16 mouse cellular contexts compared by ENCODE assay signal in the genomic region with DNA sequence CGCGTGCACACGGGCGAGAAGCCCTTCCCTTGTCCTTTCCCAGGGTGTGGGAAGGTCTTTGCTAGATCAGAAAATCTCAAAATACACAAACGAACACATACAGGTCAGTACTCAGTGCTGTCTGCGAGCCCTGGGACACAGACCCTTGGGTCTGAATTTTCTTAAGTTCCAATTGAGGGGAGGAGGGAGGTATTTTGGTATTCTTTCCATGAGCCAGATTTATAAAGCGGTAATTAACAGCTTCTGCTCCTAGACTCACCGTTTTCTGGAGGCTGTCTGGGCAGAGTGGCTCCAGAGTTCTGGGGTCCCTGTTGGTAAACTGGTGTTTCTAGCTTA. TPM values are rescaled to one million over a fixed set of nuclear protein-coding genes. Genes with fewer than 3 reads are reported as not detected.
DNase-seq lines count a peak whose midpoint lies in the region; ATAC-seq lines count a peak whose summit lies in the region.
"Had no signal": no experiment of that assay in that cellular context is flagged by ENCODE, and none has a peak within 500 bp of the region (broad histone marks: within the 10 kb centered on the region; RNA-seq: fewer than 3 reads in every experiment).

No protein-coding gene starts in this region.

- H3K27ac ChIP-seq in embryonic facial prominence, embryonic 11.5 days (replicated peaks; ENCODE audit: low read depth, low read length), result no peak overlapping the region
- H3K27ac ChIP-seq in forebrain, embryonic 12.5 days, result peak overlapping the region; percentile 93
- peak overlapping the region; percentile 96 for H3K27ac ChIP-seq in hindbrain, embryonic 15.5 days (replicated peaks)
- peak overlapping the region; percentile 67 for H3K27ac ChIP-seq in neural tube, embryonic 12.5 days
- H3K27ac ChIP-seq in kidney, embryonic 16.5 days (ENCODE audit: low read length), result no peak overlapping the region
- H3K27ac ChIP-seq: liver, embryonic 12.5 days; stomach, postnatal 0 days had no signal

- H3K36me3 ChIP-seq in embryonic facial prominence, embryonic 11.5 days (replicated peaks; ENCODE audit: control insufficient read depth, insufficient read depth, low read depth, low read length), result no peaks in the 10 kb centered on the region
- no peaks in the 10 kb centered on the region for H3K36me3 ChIP-seq in forebrain, embryonic 12.5 days (replicated peaks)
- no peaks in the 10 kb centered on the region for H3K36me3 ChIP-seq in hindbrain, embryonic 15.5 days
- no peaks in the 10 kb centered on the region for H3K36me3 ChIP-seq in neural tube, embryonic 12.5 days
- no peaks in the 10 kb centered on the region for H3K36me3 ChIP-seq in kidney, embryonic 16.5 days (ENCODE audit: insufficient read depth, low read length)
- H3K36me3 ChIP-seq: liver, embryonic 12.5 days had no signal

- H3K4me3 ChIP-seq in embryonic facial prominence, embryonic 11.5 days (ENCODE audit: low read depth, low read length), result peak overlapping the region; percentile 14
- peak overlapping the region; percentile 57 for H3K4me3 ChIP-seq in forebrain, embryonic 12.5 days (replicated peaks)
- H3K4me3 ChIP-seq in hindbrain, embryonic 15.5 days, result peak overlapping the region; percentile 46
- H3K4me3 ChIP-seq in neural tube, embryonic 12.5 days, result peak overlapping the region; percentile 59
- H3K4me3 ChIP-seq in kidney, embryonic 16.5 days (ENCODE audit: low read length), result no peak overlapping the region
- H3K4me3 ChIP-seq: liver, embryonic 12.5 days had no signal

- ATAC-seq in embryonic facial prominence, embryonic 11.5 days (replicated peaks; ENCODE audit: insufficient number of reproducible peaks, low FRiP score, low TSS enrichment, low read depth), result no peak
- no peak for ATAC-seq in forebrain, embryonic 12.5 days (ENCODE audit: low FRiP score)
- ATAC-seq in hindbrain, embryonic 15.5 days (ENCODE audit: low FRiP score, low read depth), result no peak
- no peak for ATAC-seq in neural tube, embryonic 12.5 days (ENCODE audit: low FRiP score, low read depth)
- no peak for ATAC-seq in kidney, embryonic 16.5 days (ENCODE audit: low FRiP score, low TSS enrichment)
- ATAC-seq: liver, embryonic 12.5 days had no signal

- no peaks in the 10 kb centered on the region for H3K9me3 ChIP-seq in embryonic facial prominence, embryonic 11.5 days (replicated peaks; ENCODE audit: control insufficient read depth, low read length)
- H3K9me3 ChIP-seq in forebrain, embryonic 12.5 days, result no peaks in the 10 kb centered on the region
- no peaks in the 10 kb centered on the region for H3K9me3 ChIP-seq in hindbrain, embryonic 15.5 days
- no peaks in the 10 kb centered on the region for H3K9me3 ChIP-seq in neural tube, embryonic 12.5 days
- no peaks in the 10 kb centered on the region for H3K9me3 ChIP-seq in kidney, embryonic 16.5 days (ENCODE audit: low read length)
- H3K9me3 ChIP-seq: liver, embryonic 12.5 days had no signal

- H3K9ac ChIP-seq in embryonic facial prominence, embryonic 11.5 days (replicated peaks; ENCODE audit: low read length), result peak overlapping the region; percentile 39; the same call in 1 of the 2 replicates
- peak overlapping the region; percentile 71 for H3K9ac ChIP-seq in forebrain, embryonic 12.5 days
- peak overlapping the region; percentile 49 for H3K9ac ChIP-seq in hindbrain, embryonic 15.5 days
- peak overlapping the region; percentile 93 for H3K9ac ChIP-seq in neural tube, embryonic 12.5 days
- no peak overlapping the region for H3K9ac ChIP-seq in kidney, embryonic 16.5 days (replicated peaks; ENCODE audit: low read length)
- H3K9ac ChIP-seq: liver, embryonic 12.5 days had no signal

- no peaks in the 10 kb centered on the region; the same call in 1 of the 2 replicates for H3K4me1 ChIP-seq in embryonic facial prominence, embryonic 11.5 days (ENCODE audit: control insufficient read depth, insufficient read depth, low read length)
- peaks cover 47% of the 10 kb centered on the region for H3K4me1 ChIP-seq in forebrain, embryonic 12.5 days
- peaks cover 18% of the 10 kb centered on the region for H3K4me1 ChIP-seq in hindbrain, embryonic 15.5 days (replicated peaks)
- H3K4me1 ChIP-seq in neural tube, embryonic 12.5 days, result peaks cover 12% of the 10 kb centered on the region
- H3K4me1 ChIP-seq in kidney, embryonic 16.5 days (ENCODE audit: insufficient read depth, low read length), result no peaks in the 10 kb centered on the region
- H3K4me1 ChIP-seq: liver, embryonic 12.5 days had no signal

- peaks cover 78% of the 10 kb centered on the region for H3K27me3 ChIP-seq in embryonic facial prominence, embryonic 11.5 days (ENCODE audit: control insufficient read depth, insufficient read depth, low read length)
- H3K27me3 ChIP-seq in forebrain, embryonic 12.5 days, result peaks cover 89% of the 10 kb centered on the region
- H3K27me3 ChIP-seq in hindbrain, embryonic 15.5 days, result peaks cover 43% of the 10 kb centered on the region
- peaks cover 71% of the 10 kb centered on the region for H3K27me3 ChIP-seq in neural tube, embryonic 12.5 days (replicated peaks)
- H3K27me3 ChIP-seq in kidney, embryonic 16.5 days (ENCODE audit: insufficient read depth, low read length), result peaks cover 97% of the 10 kb centered on the region
- H3K27me3 ChIP-seq: CH12.LX had no signal

- no peak for DNase-seq in embryonic facial prominence, embryonic 11.5 days (ENCODE audit: low spot score)
- DNase-seq in T-cell, adult 2 months (ENCODE audit: low spot score), result no peak
- DNase-seq in cerebellum, adult 18-20 months, result no peak
- DNase-seq: gastrocnemius, postnatal 36 days; kidney, adult 18-20 months; kidney, postnatal 4 days; lung, postnatal 10 days had no signal

- H3K4me2 ChIP-seq in embryonic facial prominence, embryonic 11.5 days (ENCODE audit: low read depth, low read length), result peak overlapping the region; percentile 7; the same call in 1 of the 2 replicates
- peak overlapping the region; percentile 81 for H3K4me2 ChIP-seq in forebrain, embryonic 12.5 days
- H3K4me2 ChIP-seq in hindbrain, embryonic 15.5 days, result peak overlapping the region; percentile 63
- peak overlapping the region; percentile 81 for H3K4me2 ChIP-seq in neural tube, embryonic 12.5 days (replicated peaks)
- H3K4me2 ChIP-seq in kidney, embryonic 16.5 days (replicated peaks; ENCODE audit: low read depth, low read length), result no peak overlapping the region
- H3K4me2 ChIP-seq: liver, embryonic 12.5 days had no signal

- 2% methylated on average over 8 of the region's 8 CpGs for WGBS in embryonic facial prominence, embryonic 11.5 days
- 1% methylated on average over 8 of the region's 8 CpGs for WGBS in forebrain, embryonic 12.5 days
- 6% methylated on average over 8 of the region's 8 CpGs for WGBS in hindbrain, embryonic 15.5 days
- WGBS in neural tube, embryonic 12.5 days, result under 1% methylated on average over 8 of the region's 8 CpGs
- WGBS in kidney, embryonic 16.5 days, result 2% methylated on average over 8 of the region's 8 CpGs

RNA-seq across cellular contexts. Expression of a gene that starts 13.7 kb away (rescaled TPM):
- 3.3 and 3.5 TPM in 2 replicates for polyA plus RNA-seq in embryonic facial prominence, embryonic 11.5 days (2014; fragmentation: Nextera tagmentation; extraction: Ambion mirVana)
- polyA plus RNA-seq in forebrain, embryonic 12.5 days (2016; fragmentation: Nextera tagmentation; extraction: Ambion mirVana), result 13.9 and 14.4 TPM in 2 replicates
- polyA plus RNA-seq in hindbrain, embryonic 15.5 days (2015; fragmentation: Nextera tagmentation; extraction: Ambion mirVana), result 13.5 and 14.8 TPM in 2 replicates
- polyA plus RNA-seq in neural tube, embryonic 12.5 days (2016; fragmentation: Nextera tagmentation; extraction: Ambion mirVana), result 19.0 and 19.9 TPM in 2 replicates
- polyA plus RNA-seq in kidney, embryonic 16.5 days (2015; fragmentation: Nextera tagmentation; extraction: Ambion mirVana), result not detected in 2 replicates
- polyA plus RNA-seq: heart, postnatal 0 days; liver, embryonic 12.5 days; stomach, postnatal 0 days had no signal

RNA-seq across cellular contexts. Expression of a gene that starts 17.1 kb away (rescaled TPM):
- 6.7 and 6.9 TPM in 2 replicates for polyA plus RNA-seq in embryonic facial prominence, embryonic 11.5 days (2014; fragmentation: Nextera tagmentation; extraction: Ambion mirVana)
- polyA plus RNA-seq in forebrain, embryonic 12.5 days (2016; fragmentation: Nextera tagmentation; extraction: Ambion mirVana), result 56.4 and 60.5 TPM in 2 replicates
- 52.6 and 61.6 TPM in 2 replicates for polyA plus RNA-seq in hindbrain, embryonic 15.5 days (2015; fragmentation: Nextera tagmentation; extraction: Ambion mirVana)
- 62.8 and 66.6 TPM in 2 replicates for polyA plus RNA-seq in neural tube, embryonic 12.5 days (2016; fragmentation: Nextera tagmentation; extraction: Ambion mirVana)
- polyA plus RNA-seq in kidney, embryonic 16.5 days (2015; fragmentation: Nextera tagmentation; extraction: Ambion mirVana), result not detected in 2 replicates
- polyA plus RNA-seq: heart, postnatal 0 days; liver, embryonic 12.5 days; stomach, postnatal 0 days; urinary bladder, adult 2 months had no signal

Comparison
In these comparisons a context has a peak if more than half of its experiments do, and no peak if none do; other contexts are left out.
1. H3K27ac ChIP-seq: peak in forebrain, embryonic 12.5 days (single experiment), hindbrain, embryonic 15.5 days (single experiment) and neural tube, embryonic 12.5 days (single experiment); none in embryonic facial prominence, embryonic 11.5 days (single experiment) and kidney, embryonic 16.5 days (single experiment).